Mouse (Mus musculus) cerebellum, postnatal 25 days (tissue): ENCODE measurements around the gene Syp.

Source experiments
- DNase-seq, 2 experiments: peaks; one replicate each; pipeline ENCODE4 v3.0.0; 2021; ENCODE audit warnings: mixed read lengths in 2 of 2

Syp gene

DNA sequence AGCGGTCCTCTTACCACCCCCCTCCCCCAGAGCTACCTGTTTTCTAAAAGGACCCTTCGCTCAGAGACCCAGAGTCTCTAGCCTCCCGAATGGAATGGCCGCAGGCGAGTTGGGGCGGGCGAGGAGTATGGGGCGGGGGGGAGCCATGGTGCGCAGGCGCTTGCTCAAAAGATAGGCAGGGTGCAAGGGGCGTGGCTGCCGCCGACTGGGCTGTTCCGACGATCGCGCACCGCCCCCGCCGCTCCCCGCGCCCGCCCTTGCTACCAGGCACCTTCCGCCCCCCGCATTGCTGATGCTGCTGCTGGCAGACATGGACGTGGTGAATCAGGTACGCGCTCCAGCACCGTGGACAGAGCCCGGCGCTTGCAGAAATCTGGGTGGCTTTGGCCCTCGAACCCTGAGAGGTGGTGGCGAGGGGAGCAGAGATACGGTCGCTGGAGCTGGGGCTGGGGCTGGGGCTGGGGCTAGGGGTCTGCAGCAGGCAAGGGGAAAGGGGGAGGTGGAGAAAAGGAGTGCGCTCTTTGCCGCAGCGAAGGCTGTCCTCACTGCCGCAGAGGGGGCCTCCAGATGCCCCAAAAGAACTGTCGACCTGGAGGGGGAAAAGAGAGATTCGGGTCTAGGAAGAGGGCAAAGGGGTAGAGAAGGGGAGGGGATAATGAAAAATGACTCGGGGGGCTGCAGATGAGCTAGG, at the start of gene Syp:
Gene Syp (plus strand): TSS at position 71 of the 691 bp plus-strand sequence.
- DNase-seq: peak; percentile 96 to 97

DNA sequence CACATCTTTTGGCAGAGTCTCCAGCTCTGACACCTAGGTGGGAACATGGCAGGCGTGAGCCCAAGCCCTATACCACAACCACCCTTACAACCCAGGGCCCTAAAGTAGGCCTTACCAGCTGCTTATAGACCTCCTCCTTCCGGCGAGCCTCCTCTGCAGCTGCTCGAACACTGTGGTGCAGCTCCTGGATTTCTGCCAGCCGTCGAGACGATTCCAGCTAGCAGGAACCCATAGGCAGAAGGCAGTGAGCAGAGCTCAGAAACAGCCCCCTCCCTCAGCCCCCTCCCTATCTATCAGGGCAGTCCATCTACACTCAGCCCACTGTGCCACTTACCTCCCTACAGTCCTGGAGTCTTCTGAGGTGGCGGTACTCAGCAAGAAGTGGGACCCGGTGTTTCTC, 42.9 kb upstream of the Syp start:
- DNase-seq: no peak

DNA sequence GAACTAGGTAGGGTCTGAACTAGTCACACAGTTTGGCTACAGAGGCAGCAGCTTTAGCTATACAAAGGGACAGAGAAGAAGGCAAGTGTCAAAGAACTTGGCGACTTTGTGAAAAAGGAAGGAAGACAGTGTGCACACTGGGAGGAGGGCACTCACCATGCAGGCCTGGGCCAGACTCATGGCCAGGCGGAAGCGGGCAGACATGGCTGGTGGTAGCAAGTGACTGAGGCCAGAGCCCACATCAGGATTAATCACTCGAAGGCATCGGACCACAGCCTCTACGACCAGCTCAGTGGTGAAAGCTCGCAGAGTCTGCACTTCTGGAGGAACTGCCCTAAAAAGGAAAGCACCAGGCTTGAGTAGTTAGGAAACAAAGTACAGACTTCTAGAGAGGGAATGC, 34.3 kb upstream of the Syp start:
- DNase-seq: no peak

DNA sequence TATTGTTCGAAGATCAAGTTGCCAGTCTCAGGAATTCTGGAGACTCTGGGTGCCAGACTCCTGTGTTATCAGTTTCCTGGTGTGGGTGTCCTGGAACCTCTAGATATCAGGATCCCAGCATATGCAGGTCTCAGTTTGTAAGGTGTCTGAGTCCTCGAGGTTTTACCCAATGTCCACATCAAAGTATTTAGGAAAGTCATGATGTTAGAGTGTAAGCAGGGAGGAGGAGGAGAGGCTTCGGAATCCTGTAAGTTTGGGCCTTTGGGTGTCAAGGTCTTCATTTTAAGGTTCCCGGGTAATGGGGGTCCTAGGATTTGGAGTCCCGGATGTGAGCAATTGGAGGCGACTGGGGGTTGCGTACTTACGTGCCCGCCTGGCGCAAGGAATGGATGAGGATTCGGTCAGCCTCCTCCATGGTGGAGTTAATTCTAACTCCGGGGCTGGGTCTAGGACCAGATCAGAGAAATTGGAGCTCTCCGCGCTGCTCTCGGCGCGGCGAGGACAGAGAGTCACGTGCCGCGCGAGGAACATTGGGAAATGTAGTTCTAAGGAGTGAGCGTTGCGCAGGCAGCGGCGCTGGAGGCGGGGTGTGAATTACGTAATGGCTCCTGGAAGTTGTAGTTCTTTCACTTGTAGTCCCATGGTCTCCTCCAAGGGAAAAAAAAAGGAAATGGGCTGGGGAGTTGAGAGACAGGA, 33.2 kb upstream of the Syp start, which contains the start of gene Ccdc22:
Gene Ccdc22 (minus strand): TSS at position 639 of the 696 bp plus-strand sequence.
- DNase-seq: peak; percentile 80 to 89

- DNase-seq: no peak
These were observed 32.7 kb upstream of the Syp start for GRCm38 (mm10) chrX:7605575-7605941.

GRCm38 (mm10) chrX:7606783-7607182, 31.5 kb upstream of the Syp start, which contains the start of gene Cacna1f:
Gene Cacna1f (plus strand): TSS chrX:7607083.
- no peak for DNase-seq

DNA sequence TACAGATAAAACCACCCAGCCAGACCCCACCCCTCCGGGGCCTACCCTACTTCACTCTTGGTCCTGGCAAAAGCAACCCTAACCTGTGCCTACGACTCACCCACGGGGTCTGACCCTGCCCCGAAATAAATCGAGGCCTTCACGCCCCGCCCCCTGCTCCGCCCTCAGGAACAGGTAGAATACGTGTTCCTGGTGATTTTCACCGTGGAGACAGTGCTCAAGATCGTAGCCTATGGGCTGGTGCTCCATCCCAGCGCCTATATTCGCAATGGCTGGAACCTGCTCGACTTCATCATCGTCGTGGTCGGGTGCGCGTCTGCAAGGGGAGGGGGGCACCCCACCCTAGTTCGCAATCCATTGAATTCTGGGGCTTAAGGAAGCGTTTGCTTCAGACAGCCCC, 28.2 kb upstream of the Syp start:
- peak; percentile 34 to 51 for DNase-seq

DNA sequence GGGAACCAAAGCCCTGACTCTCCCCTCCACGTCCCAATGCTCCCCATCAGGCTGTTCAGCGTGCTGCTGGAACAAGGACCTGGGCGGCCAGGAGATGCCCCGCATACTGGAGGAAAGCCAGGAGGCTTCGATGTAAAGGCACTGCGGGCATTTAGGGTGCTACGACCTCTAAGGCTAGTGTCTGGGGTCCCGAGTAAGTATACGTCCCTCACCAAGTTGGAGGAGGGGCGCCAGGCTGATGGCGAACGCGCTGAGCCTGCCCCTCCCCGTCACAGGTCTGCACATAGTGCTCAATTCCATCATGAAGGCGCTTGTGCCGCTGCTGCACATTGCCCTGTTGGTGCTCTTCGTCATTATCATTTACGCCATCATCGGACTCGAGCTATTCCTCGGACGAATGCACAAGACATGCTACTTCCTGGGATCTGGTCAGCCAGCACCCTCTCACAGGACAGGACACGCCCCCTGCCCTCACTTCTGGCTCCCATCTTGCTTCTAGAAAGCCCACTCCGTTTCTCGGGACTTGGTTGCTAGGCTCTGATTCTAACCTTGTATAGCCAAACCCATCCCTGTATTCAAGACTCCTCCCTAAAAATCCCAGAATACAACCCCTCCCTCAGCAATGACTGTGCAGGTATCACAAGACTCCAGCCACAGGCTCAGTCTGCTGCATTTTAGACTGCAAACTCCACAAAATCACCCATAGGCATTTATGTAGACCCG, 27.6 kb upstream of the Syp start:
- DNase-seq: peak; percentile 41 to 48

DNA sequence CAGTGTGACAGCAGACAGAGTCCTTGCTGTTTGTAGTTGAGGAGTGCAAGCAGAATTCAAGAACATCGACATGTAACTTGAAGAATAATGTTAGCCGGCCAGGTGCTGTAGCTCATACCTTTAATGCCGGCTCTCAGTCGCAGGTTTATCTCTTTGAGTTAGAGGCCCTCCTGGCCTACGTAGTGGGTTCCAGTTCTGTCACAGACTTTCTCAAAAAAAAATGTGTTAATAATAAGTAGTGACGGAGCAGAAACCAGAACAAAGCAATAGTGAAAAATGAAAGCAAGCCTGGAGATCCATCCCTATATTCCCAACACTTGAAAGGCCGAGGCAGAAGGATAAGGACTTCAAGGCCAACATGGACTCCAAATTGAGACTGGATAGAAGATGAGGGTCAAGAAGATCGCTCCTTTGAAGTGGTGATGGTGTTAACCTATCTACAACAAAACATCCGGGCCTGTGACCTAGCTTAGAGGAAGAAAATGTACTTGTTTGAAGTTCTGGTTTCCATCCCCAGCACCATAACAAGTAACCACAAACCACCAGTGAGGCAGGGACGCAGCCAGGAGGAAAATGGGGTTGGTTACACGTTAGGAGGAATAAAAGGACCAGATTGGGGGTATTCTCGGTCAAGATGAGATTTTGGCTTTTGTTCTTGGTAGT, 20.3 kb upstream of the Syp start:
- DNase-seq: no peak

DNA sequence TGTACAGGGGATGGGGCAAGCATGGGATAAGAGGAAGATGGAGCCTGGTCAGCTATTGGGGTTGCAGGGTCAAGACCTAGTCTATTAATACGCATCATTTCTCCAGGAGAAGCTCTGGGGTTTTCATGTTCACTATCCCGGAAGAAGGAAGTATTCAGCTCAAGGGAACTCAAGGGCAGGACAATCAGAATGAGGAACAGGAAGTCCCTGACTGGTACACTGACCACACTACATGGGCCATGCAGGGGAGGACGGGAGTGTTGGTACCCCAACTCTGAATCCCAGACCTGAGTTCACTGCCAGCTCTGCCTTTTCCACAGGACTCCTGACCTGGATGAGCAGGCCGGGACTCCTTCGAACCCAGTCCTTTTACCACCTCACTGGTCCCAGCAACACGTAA, 5.7 kb upstream of the Syp start:
- DNase-seq: no peak

DNA sequence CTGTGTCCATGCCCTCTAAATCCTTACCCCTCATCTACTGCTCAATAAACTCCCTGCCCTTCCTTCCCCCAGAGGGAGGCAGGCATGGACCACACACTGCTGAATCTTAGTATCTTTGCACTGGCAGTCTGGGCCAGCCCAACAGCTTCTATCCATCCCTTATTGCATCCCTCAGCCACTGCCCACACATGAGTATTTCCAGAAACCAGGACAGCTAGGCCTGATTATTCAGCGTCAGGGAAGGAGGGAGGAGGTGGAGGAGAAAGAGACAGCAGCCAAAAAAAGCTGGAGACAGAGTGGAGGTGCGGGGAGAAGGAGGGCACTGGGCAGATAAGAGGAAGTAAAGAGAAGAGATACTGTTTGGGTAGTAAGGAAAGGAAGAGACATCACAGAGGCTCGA, 3.2 kb upstream of the Syp start:
- no peak for DNase-seq

DNA sequence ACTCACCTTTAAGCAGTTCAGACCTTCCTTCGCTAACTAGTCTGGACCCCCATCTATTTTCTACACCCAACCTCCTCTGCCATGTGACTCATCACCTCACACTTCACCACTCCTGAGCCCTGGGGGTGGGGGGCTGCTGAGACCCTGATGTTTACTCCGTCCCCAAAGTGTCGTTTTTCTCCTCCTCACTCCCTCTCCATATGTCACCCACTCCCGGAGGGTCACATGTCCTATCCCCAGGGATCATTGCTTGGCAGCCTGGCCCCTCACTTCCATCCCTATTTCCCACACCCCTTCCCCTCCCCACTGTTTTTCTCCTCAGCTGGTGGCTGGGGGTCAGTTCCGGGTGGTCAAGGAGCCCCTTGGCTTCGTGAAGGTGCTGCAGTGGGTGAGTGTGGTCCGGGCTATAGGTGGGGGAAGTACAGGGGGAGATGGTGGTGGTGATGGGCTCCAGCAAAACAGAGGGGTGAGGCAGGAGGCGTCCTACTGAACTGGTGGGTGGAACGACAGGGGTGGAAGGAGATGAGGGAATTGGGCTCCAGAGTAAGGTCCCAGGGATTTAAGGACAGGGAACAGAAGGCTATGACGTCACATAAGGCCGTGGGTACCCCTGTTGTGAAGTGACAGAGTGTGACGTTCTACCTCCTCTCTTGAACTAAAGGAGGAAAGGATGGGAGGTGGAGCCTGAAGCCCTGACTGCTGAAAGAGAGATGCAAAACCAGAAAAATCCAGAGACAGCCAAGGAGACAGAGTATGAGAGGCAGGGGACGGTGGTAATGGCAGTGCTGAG, 1.5 kb downstream of the Syp start:
- DNase-seq: peak; percentile 34 to 36

- peak in 1 of 2 experiments; percentile 37 for DNase-seq
These were observed 2.5 kb downstream of the Syp start for GRCm38 (mm10) chrX:7640785-7641184.

DNA sequence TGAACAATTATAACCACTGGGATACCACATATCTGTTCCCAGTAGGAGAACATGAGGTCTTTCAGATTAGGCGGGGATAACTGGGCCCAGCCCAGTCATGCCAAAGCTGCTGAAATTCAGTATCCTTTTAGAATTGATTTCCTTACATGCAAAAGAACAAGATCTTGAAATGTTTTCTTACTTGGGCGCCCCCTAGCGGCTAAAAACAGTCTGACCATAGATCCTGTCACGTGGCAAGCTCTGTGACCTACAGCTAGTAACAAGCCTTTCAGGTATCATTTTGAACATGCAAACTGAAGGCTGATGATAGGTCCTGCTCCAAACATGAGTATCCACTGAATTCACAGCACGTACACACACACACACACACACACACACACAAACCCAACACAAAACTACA, 7.1 kb downstream of the Syp start:
- DNase-seq: peak; percentile 80 to 88

DNA sequence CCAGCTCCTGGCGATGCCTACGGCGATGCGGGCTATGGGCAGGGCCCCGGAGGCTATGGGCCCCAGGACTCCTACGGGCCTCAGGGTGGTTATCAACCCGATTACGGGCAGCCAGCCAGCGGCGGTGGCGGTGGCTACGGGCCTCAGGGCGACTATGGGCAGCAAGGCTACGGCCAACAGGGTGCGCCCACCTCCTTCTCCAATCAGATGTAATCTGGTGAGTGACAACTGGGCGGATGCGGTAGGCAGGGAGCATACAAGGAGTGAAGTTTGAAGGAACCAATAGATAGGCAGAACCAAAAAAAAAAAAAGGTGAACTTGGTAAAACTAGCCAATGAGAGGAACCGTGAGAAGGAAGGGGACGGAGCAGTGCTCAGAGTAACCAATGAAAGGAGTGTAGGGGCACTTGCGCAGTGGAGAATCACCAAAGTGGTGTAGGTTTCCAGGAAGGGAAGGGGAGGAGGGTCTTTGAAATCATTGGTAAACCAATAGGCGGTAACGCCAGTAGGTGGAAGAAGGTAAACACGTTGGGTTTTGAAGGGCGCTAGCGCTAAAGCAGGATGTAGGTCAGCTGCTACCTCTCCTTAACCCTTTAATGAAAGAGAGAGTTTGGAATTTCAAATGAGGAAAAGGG, 10.5 kb downstream of the Syp start:
- DNase-seq: peak; percentile 54 to 72

GRCm38 (mm10) chrX:7657221-7657639, 19.0 kb downstream of the Syp start, which contains the start of gene Prickle3:
Gene Prickle3 (plus strand): TSS chrX:7657260.
- DNase-seq: peak in 1 of 2 experiments; percentile 46

DNA sequence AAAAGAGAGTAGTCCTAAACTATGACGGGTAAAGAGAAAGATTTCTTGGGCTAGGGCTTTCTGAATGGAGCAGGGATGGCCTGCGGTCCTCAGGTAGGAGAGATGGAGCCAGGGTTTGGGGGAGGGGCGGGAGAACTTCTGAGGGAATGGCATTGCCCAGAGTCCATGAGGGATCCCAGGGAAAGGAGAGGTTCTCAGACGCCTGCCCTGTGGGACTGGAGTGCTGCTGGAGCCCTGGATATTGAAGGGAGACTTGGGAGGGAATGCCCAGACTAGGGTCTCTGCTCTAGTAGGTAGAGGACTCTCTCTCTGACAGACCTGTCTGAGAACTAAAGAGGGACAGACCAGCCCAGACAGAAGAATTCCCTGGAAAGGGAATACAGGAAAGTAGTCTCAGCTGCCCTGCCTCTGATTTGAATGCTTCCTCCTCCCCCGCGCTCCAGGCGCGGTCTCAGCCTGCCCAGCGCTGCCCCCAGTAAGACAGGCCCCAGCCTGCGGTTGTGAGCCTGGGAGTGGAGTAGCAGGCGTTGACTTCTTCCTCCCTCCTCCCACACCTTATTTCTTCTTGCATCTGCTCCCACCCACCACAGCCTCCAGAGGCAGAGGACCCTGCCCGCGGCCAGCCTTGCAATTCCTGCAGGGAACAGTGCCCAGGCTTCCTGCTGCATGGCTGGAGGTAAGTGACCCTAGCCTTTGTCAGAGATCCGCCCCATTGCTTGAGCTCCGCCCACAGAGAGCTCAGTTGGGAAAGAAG, 19.9 kb downstream of the Syp start:
- no peak for DNase-seq

GRCm38 (mm10) chrX:7658785-7659589, 20.7 kb downstream of the Syp start:
- DNase-seq: no peak

- DNase-seq: no peak
These were observed 22.8 kb downstream of the Syp start for GRCm38 (mm10) chrX:7661086-7661485.

DNA sequence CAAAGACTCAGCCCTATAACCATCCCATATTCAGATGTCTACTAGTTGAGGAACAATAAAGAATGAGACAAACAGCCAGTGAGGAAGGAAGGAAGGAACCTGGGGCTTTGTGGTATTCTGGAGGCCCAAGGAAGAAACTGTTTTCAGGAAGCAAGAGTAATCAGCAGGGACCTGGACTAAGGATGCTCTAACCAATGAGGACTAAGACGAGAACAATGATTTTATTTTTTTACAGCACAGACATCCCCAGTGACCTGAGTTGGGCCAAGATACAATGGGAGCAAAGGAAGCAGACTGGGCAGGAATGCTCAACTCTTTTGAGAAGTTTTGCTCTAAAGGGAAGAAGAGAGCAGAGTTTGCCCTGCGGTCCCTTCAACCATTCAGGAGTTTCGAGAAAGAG, 24.7 kb downstream of the Syp start:
- DNase-seq: no peak
